Mouse (Mus musculus) gastrocnemius, postnatal 25 days (tissue): ENCODE results near the gene Hdac5. TPM values are rescaled to one million over a fixed set of nuclear protein-coding genes. Genes with fewer than 3 reads are reported as not detected.
A peak's percentile ranks its signal among the peaks of the same experiment; 100 is the strongest.

Source experiments
- DNase-seq: peaks from one replicate; pipeline ENCODE4 v3.0.0; 2022
- long read RNA-seq, 2 experiments: library from polyadenylated mRNA; stranded (forward); transcript quantifications; one replicate each; pipeline ENCODE4 v2.0.0; 2021
- total RNA-seq, 2 experiments: library from RNA; stranded (reverse); gene quantifications; 1 replicate in 1 of 2; 2 replicates in 1 of 2; pipeline ENCODE4 v1.2.3; 2021

The Hdac5 gene
- total RNA-seq, result 10 to 100 TPM; 61.8 to 63.6 TPM
- long read RNA-seq, experiment 1, partial matches to known transcripts, result 13 of 15 reads
- long read RNA-seq, experiment 1, other reads (novel, unspliced or antisense), result 0 of 15 reads
- long read RNA-seq, experiment 2, partial matches to known transcripts, result 21 of 23 reads
- long read RNA-seq, experiment 2, other reads (novel, unspliced or antisense), result 2 of 23 reads

DNA sequence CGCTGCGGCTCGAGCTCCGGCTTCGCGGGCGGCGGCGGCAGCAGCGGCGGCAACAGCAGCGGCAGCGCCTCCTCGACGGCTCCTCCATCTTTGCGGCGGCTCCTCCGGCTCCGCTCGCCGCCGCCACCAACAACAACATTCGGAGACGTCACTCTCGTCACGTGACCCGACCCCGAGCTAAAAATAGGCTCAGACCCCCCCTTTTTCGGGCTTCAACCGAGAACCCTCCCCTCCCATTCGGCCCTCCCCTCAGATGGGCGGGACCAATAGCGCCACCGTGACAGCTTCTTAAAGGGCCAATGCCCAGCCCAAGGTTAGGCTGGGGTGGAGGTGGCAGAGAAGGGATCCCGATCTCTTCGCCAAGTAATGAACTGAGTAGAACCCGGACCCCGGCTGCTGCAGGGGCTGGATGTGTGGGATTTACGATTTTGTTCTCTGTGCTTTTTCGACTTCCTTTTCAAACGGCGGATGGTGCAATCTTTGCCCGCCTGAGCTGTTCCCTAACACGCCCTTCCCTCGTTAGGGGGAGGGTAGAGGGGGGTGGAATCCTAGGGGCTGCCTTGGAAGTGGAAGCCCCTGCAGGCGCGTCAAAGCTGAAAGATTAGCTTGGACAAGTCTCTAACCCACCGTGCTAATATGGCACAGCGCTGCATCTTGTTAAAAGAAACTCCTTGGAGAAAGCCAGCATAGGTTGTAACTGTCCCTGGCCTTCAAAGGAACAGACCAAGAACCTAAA is at the start of gene Hdac5:
Gene Hdac5 (minus strand): TSS at position 161 of the 736 bp plus-strand sequence.
- DNase-seq, result peak; percentile 97

DNA sequence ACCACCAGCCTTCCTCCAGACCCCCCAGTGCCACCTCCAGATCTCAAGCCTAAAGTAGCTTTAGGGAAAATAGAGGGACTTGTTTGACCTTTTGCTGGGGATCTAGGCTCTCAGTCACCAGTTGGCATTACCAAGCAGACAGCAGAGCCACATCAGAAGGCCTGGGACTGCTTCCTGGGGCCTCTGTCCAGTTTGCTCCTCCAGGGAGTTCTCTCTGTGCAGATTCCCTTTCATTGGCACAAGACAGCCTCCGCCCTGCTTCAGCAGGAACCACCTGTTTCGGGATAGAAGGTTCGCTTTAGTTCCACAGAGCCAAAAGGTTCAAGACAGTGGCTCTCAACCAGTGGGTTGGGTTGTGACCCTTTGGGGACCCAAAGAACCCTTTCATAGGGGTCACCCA is 49.6 kb upstream of the Hdac5 start:
- DNase-seq, result peak; percentile 70

DNA sequence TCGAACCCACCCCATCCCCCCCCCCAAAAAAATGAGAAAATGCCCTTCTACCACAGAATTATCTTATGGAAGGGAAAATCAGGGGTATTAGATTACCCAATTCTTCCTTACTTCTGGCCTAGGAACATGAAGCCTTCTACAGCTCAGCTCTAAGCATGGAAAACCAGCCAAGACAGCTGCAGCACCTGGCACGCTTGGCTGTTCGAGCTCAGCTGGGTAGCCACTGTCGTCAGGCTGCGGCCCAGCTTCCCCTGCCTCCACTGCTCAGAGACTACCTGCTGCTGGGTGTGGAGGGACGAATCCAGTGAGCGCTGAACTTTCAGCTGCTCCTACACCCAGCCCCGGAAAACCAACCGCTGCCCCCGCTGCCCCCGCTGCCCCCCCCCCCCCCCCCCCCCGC is 47.8 kb upstream of the Hdac5 start:
- peak; percentile 53 for DNase-seq

DNA sequence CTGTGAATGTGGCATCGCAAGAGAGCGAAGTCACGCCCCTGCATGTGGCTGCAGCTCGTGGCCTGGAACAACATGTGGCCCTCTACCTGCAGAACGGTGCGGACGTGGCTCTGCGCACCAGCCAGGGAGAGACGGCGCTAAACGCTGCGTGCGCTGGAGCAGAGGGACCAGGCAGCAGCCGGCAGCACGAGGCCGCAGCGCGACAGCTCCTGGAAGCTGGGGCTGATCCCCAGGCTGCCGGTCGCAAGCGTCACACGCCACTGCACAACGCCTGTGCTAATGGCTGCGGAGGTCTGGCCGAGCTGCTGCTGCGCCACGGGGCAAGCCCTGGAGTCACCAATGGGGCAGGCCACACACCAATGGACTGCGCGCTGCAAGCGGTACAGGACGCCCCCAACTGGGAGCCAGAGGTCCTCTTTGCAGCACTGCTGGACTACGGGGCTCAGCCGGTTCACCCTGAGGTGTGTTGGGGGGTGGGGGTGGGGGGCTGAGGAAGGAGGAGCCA is 46.5 kb upstream of the Hdac5 start:
- no peak for DNase-seq

DNA sequence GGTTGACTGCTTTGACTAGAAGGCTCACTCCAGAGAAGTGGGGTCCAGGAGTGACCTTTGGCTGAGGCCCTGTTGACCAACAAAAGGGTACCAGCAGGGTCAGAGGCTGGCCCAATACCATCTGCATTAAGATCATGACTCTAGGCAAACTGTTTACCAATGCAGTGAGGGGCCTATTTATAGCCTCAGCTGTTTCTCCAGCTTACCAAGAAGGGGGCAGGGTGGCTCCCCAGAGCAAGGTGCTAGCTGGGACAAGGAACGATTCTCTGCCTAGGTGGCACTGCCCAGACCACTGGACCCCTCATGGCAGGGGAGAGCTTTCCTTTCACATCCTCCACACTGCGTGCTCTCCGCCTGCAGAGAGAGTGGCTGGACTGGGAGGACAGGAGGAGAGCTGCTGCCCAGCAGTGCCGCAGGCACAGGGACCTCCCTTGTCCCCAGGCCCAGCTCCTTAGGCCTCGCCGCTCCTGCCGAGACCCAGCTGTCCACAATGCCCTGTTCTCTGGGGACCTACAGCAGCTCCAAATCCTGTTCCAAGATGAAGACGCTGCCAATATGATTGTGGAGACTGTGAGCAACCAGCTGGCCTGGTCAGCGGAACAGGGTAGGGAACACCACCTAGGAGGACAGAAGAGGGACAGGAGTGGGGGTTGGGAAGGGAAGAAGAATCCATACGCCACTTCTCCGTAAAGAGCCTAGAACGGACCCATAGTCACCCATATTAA is 38.7 kb upstream of the Hdac5 start, which contains the start of gene Asb16:
Gene Asb16 (plus strand): TSS at position 224 of the 725 bp plus-strand sequence.
- DNase-seq, result no peak

DNA sequence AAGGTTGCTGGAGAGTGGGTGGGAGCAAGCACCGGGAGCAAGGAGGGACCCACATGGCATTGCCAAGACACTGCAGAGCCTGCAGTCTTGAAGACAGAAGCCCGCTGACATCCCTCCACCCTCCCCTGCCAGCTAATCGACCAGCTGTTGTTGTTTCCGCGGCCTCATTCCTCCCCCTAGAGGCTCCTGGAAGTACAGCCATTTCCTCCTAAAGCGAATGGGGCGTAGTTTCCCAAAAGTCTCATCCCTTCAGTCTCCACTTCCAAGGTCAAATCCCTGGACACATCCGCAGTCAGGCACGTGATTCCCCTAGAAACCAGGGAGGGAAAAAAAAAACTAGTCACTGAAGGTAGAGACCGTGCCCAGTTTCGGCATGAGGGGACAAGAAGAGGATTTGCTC is 37.5 kb upstream of the Hdac5 start:
- peak; percentile 73 for DNase-seq

DNA sequence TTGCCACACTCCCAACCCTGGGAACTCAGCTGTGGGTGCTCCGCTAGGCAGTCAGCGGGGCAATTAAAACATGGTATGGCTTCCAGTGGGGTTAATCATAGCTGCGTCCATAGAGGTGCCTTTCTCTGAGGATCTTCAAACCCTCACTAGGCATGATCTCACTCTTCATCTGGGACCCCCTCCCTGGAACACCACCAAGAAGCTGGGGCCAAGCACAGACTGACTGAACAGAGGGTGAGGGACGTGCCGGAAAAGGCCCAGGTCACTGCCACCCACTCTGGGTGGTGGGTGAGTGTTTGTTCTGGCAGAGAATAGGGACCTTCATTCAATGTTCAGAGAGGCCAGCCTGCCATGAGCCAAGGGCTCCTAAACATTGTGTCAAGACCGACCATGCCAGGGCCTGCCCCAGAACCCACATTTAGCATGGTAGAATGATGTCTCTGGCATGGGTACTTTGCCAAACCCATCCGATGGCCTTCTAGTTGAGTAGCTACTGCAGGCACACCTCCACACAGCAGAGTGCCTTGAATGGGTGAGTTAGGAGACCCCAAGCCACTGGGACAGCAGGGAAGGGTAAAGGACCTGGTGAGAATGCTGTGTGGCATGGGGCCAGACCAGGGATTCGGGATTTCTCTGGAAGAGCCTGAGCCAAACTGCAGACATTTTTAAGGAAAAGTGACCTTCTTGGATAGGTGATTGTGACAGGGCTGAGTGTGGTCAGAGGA is 36.8 kb upstream of the Hdac5 start:
- no peak for DNase-seq

DNA sequence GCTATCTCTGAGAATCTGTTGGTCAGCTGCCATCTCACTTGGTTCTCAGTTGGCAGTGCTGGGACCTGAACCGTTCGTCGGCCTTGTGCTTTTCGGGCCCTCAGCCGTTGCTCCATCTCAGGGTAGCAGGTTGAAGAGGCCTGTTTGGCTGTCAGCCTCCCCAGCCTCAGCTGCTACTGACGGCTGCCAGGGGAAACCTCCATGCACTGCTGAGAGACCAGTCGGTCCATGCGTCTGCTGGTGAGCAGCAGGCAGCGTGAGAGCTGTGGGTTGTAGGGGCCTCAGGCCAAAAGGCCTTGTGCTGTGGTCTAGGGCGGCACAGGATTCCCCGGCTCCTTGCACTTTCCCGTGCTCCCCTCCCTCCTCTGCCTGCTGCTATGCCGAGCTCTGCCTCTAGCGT is 35.9 kb upstream of the Hdac5 start:
- no peak for DNase-seq

DNA sequence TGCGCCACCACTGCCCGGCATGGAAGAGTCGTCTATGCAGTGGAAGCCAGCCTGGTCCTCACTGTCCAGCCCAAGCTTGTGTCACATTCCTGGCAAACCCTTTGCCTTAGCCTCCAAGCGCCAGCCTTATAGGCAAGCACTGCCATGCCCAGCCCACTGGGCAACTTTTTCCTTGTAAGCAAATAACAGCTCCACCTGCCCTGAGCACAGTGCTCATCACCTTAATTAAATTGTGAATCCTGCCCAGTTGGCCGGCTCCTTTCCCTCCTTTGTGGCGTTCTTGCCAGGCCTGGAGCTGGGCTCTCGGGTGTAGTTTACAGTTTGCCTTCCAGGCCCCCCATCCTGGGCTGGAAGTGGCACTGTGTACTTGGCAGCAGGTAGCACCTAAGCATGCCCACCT is 33.2 kb upstream of the Hdac5 start:
- no peak for DNase-seq

DNA sequence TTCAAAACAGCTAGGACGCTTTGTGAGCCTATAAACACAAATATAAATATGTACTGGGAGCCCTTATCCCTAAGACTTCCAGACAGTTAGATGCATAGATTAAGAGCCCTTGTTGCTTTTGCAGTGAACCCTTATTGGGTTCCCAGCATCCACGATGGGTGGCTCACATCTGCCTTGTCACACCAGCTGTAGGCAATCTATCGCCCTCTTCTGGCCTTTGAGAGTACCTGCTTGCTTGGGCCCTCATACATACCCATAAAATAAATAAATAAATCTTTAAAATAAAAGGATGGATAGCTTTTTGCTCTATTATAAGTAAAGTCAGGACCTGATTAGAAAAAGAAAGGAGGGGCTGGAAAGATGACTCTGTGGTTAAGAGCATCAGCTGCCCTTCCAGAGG is 28.6 kb upstream of the Hdac5 start:
- no peak for DNase-seq

DNA sequence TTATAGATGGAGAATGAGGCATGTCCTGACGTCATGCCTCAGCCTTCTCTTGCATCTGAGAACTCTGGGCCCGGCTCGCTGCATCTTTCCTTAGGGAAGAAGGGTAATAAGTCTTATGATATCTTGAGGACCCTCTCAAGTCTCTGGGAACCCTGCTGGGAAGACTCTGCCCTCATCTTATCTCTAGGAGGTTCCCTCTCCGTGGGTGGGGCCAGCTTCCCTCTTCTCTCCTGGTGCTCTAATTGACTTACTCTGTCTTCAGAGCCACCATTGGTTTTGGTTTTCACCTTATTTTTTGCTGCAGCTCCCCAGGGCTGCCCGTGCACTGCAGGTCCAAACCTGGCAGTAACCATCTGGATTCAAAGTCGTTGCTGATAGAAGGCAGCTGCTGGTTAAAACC is 28.1 kb upstream of the Hdac5 start:
- no peak for DNase-seq

DNA sequence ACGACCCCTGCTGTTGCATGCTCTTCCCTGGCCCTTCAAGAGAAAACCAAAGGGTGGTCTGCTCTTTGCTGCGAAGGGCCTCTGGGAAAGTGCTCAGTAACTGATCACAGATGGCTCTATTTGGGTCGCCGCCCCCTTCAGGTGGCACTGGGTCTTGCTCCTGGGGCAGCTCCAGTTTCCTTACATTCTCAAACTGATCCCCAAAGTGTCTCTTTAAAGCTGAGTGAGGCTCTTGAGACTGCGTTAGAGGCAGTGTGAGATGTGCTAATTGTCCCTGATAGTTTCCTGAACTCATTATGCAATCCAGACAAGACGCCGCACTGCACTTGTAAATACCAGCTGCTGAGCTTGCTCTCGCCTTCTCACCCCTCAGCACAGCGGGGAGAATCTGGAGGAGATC is 27.5 kb upstream of the Hdac5 start:
- DNase-seq, result no peak

DNA sequence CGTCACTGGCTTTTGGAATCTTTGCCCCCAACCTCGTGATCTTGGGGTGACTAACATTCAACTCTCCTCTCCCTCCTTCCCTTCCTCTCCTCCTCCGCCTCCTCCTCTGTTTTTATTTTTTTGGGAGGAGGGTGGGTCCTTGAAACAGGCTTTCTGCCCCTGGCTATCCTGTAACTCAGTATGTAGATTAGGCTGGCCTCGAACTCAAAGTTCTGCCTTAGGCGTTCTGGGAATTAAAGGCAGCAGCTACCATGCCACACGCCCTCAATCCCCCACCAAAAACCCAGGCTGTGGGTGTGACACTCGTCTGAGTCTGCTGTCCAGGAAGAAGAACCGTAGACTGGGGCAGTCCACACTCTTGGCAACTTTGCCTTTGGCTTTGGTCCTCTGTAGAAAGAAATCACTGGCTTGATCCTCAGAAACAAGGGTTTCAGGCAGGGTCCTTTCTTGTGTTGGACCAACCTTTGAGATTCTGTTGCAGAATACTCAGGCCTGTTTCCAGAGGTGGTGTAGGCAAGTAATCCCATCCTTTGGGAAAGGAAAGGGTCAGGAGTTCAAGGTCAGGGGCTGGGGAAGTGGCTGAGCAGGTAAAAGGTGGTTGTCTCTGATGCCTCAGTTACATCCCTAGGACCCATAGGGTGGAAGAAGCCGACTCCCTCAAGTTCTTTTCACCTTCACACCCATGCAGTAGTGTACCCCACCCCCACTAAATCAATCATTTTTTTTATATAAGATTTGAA is 19.6 kb upstream of the Hdac5 start:
- DNase-seq, result no peak

DNA sequence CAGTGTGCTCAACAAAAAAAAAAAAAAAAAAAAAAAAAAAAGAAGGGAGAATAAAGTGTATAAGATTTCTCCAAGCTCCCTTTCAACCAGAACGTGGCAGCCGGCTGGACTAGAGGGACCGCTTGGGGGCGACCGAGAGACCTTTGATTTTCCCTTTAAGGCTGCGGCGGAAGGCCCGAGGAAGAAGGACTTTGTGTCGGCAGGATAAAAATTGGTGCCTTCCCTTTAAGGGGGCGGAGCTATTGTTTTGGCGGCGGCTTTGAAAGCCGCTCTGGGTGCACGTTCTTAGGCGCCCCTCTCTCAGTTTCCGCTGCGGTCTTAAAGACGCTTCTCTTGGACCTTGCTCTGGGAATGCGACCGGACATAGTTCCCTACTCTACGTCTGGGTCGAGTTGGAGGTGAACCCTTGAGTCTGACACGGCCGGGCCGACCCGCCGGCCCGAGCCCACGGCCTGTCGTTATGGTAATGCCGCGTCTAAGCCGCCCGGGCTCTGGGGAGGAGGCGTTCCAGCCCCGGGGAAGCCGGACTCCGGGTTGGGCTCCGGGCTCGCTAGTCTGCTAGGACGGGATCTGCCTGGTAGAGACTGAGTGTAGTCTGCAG is 18.8 kb upstream of the Hdac5 start, which contains the start of gene BC030867:
Gene BC030867 (plus strand): TSS at position 253 of the 601 bp plus-strand sequence.
- peak; percentile 81 for DNase-seq

DNA sequence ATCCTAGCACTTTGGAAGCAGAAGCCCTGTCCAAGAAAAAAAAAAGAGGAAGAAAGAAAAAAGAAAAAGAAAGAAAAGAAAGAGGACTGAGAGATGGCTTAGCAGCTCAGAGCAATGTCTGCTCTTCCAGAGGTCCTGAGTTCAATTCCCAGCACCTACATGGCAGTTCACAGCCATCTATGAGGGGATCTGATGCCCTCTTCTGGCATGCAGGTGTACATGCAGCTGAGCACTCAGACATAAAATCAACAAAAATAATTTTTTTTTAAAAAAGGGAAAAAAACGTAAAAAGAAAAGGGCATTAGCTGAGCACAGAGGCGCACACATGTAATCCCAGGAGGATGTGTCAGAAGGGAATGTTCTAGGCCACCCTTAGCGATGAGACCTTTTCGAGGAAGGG is 16.9 kb upstream of the Hdac5 start:
- DNase-seq, result no peak

DNA sequence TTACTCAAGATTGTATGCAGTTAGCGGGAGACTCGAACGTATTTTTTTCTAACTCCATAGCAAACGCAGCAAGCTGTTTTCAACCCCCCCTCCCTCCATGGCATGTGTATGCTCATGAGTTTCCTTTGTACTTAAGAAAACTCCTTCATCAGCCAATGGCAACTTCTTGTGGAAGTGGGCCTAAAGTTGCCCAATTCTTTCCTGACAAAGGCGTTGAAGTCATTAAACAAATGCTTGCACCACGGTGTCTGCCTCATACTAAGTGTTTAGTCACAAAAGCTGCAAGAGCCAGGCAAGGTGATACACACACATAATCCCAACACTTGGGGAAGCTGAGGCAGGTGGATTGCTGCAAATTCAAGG is 16.3 kb upstream of the Hdac5 start:
- DNase-seq, result no peak

DNA sequence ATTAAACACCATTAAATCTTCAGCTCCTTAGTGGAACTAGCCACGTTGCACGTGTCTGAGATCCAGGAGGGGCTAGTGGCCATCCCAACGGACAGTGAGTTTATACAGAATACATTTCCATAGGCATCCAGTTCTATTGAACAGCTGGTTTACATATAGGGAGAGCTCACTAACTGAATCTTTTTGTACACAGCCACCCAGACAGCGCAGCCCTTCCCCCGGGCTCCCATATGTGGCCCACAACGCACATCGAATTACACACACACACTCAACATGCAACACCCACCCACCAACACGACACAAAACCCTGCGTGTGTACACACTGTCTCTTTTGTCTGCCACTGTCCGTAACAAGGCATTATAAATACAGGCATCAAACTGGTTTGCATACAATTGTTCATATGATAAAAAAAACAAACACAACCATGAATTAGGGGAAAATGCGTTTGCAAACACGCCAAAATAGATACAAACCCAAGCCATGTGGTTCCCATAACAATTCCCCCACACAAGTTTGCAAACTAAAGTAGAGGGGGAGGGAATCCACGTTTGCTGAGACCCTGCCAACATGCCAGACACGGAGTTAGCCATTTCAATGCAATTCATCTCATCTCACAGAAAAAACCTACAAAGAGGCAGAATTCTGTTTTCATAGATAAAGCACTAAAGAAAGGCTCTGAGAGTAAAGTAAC is 15.8 kb upstream of the Hdac5 start:
- DNase-seq, result no peak

DNA sequence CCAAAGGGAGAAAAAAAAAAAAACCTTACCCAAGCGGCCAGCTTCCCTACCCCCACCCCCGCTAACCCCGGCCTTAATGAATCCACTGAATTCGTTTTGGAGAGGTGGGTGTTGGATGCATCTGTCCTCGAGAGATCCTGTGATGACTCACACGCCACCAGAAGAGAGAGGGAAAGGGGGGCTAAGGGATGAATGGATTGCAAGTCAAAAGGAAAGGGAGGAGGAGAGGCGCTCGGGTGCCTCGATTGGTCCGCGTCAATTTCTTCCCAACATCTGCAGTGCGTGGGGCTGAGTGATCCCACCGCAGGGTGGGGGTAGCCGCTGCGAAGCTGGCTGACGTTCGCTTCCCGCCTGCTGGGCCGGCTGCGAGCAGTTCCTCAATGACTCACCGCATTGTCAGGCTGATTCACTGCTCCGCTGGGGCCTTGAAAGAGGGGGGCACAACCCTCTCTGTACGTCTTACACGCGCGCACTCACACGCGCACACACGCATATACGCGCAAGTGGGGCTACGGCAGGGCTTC is 15.0 kb upstream of the Hdac5 start:
- DNase-seq, result peak; percentile 61

DNA sequence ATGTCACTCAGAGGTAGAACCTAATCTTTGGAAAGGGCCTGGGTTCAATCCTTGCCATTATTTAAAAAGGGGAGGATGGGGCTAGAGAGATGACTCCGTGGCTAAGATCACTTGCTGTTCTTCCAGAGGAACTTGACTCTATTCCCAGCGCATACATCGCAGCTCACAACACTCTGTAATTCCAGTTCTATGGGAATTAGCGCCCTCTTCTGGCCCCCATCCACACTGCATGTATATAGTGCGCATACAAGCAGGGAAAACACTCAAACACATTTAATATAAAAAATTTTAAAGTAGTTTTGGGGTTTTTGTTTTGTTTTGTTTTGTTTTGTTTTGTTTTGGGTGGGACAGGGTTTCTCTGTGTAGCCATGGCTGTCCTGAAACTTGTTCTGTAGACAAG is 11.9 kb upstream of the Hdac5 start:
- DNase-seq, result no peak

DNA sequence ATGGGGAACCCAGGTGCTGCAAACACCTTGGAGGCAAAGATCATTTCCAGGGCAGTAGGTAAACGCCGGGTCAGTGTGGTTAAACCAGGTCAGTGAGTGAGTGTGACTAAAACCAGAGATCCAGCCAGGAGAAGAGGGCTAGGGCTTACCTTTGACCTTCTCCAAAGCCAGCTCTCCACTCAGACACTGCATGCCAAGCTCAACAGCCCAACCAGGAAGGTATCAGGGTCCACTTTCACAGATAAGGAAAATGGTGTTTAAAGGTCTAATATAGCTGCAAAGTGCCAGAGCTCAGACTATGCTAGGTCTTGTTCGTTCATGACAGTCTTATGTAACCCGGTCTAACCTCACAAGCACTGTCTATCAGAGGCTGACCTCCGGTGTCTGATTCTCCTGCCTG is 11.3 kb upstream of the Hdac5 start:
- no peak for DNase-seq
